Mouse (Mus musculus) retina, adult 2 months (tissue): ENCODE results near the gene Phf19.
A peak's percentile ranks its signal among the peaks of the same experiment; 100 is the strongest.

Source experiments
- DNase-seq: peaks from one replicate; pipeline ENCODE4 v3.0.0-alpha.2; 2012; ENCODE audit warnings: low read depth, low spot score

The Phf19 gene

DNA sequence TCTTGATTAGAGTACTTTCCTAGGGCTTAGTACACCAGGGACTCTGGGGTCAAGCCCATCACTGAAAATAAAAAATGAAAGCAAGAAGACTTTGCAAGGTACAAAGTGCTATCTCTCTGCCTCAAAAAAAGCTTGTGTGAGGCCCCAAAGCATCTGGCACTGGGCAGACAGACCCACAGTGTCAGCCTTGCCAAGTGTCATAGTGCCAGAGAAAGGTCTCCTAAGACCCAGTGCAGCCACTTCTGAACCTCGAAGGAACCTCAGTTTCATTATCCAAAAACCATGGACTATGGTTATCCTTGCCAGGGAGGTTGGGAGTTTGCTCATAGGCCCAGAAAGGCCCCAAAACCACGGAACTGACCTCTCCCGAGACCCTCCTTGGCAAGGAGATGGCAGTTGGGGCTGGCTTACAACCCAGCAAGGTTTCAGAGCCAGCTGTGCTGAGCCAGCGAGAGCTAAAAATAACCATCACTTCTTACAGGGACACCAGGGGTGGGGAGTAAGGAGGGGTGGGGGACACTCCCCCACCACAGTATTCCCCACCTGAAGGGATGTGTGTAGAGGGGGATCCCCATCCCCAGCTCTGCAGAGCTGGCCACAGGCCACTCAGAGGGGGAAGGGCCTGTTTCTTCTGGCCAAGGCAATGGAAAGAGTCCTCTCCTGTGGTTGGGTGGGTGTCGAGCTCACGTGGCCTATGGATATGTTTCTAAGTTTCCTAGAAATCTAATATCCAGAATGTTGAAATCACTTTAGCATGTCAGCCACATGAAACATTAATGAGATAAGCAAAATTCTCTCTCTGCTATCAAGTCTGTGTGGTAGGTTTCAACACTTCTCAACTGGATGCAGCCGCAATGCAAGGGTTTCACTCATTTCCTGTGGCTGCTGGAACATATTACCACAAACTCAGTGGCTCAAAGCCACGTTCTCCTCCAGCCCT, 24.7 kb upstream of the Phf19 start:
- no peak for DNase-seq

DNA sequence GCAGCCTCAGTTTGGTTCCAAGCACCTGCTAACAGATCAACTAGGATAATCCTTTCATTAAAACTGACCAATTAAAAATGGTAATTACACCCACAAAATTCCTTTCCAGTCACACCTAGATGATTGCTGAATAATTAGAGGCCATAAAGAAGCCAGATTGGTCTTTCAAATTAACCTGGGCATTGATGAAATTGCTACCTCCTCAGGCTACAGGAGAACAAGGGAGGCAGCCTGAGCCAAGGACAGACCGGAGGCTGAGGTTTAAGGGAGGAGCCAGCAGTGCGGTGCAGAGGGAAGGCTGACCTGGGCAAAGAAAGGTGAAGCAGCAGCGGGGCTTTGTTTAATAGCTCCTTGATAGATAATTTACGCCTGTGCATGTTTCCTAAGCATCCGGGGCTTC, 23.6 kb upstream of the Phf19 start:
- no peak for DNase-seq

DNA sequence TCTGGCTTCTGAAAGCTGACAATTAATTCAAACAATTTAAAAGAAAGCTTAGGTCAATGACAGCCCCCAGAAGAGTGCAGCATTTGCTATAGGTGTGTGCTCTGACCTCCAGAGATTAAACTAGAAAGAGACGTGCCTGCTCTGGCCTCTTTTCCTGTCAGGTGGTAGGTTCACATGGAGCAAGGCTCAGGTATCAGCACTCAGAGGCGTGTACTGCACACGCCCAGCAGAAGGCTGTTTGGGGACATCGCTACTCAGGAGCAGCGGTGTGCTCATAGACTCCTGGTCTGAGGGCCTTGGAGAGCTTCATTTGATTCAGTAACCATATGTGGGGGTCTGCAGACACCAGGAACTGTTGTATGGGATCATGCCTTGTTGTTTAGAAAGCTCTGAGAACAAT, 13.5 kb upstream of the Phf19 start:
- DNase-seq, result no peak

DNA sequence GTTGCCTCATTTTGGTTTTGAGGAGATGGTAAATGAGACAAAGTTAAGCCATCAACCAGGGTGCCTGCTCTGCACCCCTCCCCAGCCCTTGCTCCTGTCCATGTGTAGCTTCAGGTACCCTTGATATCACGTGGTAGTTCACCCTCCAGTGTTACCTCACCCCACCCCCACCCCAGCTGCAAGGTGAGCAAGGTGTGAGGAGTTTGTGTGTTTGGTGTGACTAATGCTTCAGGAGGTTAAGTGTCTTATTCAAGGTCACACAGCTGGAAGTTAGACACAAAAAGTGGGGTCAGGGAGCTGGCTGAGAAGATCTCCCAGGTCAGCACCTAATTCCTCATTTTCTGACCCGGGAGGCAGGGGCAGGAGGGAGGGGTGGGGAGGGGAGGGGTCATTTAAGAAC, 8.9 kb upstream of the Phf19 start:
- no peak for DNase-seq

DNA sequence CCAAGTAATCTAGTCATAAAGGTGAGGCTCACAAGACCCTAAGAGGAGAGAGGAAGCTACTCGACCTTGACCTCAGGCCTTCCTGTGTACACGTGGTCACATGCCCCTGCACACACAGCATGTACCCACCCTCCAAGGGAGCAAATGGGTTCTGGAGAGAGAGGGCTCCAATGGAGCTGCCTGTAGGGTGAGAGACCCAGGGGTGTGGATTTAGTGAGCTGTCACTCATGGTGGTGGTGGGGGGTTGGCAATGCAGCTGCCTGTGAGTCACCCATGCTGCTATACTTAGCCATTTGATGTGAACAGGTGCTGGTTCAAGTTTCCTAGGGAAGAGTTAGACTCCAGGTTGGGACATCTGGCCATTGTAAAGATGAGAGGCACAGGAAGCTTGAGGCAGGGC, 6.3 kb upstream of the Phf19 start:
- DNase-seq, result no peak

DNA sequence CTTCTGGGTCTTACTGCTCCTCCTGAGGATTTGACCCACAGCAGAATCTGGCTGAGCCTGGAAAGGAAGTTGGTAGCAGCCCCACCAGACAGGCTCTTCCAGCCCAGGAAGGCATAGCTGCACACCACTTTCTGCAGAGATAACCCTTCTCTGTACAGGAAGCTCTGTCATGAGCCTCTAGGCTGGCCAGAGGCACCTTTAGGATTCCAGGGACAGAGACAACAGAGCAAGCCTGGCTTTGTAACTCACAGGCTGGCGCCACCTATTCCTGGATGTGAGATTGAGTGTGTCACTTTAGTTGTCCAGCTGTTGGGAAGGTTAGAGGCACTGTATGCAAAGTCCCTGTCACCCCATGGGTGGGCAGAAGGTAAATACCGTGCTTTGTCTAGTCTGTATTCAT, 1.3 kb upstream of the Phf19 start:
- no peak for DNase-seq

DNA sequence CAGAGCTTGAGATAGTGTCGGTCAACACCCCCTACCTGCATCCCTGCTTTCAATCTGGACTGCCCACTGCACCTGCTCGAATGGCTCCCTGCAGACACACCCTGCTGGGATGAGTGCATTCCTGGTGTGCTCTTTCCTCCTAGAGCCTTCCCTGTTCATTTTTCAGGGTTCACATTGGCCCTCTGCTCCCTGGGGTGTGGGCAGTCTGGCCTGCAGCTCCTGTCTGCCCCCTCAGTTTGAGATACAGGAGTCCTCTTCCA, 927 bp upstream of the Phf19 start:
- DNase-seq, result no peak

DNA sequence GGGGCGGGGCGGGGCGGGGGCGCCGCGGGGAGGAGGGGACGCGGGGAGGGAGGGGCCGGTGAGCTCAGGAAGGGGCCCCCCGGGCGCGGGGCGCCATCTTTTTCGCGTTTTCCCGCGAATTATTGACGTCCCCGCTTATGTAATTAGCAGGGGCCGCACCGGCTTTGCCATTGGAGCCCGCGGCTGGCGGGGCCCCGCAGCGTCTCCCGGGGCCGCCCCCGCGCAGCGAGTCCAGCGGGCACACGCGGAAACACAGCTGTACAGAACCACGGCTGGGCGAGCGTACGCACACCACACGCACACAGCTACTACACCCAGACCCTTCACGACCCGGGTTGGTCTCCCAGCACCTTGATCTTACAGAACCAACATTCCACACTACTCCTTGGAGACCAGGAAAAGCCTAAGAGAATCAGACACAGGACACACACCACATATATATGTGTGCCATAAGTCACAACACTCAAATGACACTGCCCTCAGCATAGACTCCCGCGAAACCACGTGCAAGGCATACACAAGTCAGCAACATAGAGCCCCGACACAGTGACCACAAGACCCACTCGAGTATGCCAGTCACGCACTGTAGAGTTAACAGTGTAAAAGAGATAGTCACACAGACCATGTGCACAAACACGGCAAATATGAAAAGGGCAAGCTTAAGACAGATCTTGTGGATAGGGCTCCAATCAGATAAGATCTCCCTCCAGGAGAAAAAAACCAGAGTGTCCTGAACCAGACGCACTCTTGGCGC, 420 bp upstream of the Phf19 start:
- no peak for DNase-seq

DNA sequence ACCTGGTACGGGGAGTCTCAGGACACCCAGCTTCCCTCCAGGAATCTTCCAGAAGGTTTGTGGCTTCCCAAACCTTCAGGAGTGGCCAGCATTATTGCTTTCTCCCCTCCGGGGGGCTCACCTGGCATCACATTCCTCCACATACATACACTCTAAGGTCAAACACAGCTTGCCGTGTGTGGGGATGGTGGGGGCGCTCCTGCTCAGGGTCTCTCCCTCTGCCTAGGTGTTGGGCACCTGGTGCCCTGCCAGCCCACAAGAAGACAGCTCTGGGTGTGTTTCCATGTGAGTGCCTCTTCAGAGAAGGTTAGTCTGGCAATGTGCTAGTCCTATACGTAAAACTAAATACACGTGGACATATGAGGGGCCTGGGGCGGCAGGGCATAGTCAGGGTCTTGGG, 1.2 kb downstream of the Phf19 start:
- DNase-seq, result no peak

DNA sequence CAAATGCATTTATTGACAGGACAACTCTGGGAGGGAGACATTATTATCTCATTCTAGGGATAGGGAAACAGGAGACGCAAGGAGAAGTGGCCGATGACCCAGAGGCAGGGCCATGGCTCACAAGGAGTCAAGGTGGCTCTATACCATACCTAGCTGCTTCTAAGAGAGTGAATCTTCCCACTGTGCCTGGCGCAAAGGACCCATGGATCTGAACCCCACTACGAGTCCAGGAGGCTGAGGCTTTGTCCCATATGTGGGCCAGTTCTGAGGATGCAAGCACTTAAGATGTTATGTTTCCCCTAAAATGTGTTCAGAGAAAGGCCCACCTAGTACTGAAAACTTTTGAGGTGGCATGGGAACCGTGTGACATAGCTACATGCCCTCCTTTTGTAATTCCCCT, 2.0 kb downstream of the Phf19 start:
- DNase-seq, result no peak

DNA sequence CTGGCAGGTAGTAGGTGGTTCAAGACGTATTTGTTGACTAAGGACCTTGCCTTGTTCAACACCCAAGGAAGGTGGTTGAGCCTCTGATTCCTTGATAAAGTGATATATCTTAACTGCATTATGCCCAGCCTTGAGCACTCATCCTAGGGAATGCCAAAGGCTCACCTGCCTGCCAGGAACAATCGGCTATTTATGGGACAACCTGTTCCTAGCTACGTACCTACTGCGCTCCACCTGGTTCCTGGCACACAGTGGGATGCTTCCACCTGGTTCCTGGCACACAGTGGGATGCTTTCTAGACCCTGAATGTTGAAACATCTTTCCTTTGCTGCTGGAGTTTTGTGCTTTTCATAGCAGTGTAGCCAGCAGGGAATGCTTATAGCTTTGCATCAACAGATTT, 4.1 kb downstream of the Phf19 start:
- DNase-seq, result no peak

DNA sequence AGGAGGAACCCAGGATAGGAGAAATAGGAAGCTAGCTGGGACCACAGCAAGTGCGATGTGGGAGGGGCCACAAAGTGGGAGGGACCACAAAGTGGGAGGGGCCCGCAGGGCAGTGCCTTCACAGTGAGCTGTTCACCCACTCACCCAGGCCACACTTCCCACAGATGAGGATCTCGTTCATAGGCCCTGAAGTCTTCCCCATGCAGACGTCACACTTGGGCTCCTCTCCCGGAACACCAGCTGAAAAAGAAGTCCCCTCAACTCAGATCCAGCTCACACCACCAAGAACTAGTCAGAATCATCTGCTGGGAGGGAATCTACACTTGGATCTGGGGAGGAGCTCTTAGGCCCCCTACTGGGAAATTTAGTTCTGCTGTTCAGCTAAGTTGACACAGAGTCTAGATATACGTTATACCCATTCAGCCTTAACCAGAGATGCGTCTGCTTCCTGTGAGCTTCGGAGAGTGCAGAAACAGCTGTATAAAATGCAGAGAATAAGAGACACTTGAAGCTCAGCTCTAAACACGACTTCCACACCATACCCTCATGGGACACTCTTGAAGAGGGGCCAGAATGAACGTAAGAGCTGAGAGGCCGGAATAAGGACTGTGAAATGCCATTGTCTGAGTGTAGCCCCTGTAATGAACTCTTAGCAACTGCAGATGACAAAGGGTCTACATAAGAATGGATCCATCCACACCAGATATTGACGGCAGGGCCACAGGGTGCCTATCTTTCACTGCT, 6.8 kb downstream of the Phf19 start:
- DNase-seq, result no peak

DNA sequence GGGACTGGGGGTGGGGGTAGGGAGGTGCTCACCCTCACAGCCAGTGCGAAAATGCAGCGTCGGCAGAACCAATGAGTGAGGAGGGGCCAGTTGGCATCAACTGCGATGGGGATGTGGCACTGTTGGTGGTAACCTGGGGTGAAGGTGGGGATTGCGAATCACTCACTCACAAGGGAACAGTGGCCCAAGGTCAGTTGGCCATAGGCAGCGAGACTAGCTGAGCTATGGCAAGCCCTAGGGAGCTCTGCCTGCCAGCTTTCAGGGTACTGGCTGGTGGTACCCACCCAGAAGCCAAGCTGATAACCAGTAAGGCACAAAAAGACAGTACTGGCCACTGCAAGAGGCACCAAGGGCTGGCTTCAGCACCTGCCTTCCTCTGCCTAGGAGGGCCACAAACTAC, 7.4 kb downstream of the Phf19 start:
- no peak for DNase-seq

DNA sequence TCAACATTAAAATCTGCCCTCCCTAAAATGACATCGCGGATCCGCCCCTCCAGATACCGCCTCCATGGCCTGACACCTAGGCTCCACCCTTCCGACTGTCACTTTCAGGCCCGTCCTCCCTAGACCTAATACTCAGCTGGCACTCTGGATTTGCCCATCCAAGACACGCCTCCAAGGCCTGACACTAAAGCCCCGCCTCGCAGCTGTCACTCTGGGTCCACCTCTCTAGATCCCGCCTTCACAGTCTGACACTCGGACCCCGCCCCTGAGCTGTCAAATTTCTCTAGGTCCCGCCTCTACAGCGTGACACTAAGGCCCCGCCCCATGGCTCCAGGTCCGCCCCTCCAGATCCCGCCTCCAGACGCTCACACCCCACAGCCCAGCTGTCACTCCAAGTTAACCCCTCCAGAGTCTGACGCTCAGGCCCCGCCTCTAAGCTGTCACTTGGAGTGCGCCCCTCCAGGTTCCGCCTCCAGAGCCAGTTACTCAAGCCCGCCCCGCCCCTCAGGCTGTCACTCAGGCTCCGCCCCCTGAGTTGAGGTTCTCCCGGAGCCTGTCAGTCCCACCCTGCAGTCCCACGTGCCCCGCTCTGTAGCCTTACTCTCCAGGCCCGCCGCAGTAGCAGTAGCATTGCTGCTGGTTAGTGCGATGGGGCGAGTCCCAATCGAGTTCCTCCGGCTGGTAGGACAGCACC, 8.8 kb downstream of the Phf19 start:
- peak; percentile 98 for DNase-seq

DNA sequence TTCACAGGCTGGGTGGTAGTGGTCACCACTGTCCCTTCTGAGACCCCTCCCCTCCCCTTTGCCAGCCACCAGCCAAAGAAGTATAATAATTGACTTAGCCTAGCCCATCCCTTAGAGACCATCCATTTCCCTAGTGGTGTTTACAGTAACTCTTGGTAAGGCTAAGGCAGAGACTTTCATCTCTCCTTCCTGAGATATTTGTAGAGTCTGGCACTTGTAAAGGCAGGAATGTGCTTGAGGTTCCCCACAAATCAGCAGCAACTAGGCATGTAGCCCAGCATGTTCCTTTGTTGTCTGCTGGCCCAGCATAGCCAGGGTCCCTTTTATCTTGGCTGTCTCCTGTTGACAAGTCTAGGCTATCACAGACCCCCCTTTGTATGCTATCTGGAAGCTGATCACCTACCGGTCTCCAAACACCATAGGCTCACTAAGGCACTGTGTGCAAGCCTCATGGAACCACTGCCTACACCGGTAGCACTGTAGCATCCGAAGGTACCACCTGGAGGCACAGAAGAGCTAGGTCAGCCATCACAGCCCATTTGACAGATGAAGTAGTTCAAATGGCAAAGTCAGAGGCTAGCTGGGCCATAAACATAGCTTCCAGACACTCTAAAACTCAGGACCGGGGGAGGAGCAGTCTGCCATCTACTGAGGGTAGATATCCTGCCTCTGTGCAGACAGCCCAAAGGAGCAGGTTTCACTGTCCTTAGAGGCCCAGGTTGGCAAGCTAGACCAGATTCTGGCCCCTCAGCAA, 10.0 kb downstream of the Phf19 start:
- DNase-seq, result no peak

DNA sequence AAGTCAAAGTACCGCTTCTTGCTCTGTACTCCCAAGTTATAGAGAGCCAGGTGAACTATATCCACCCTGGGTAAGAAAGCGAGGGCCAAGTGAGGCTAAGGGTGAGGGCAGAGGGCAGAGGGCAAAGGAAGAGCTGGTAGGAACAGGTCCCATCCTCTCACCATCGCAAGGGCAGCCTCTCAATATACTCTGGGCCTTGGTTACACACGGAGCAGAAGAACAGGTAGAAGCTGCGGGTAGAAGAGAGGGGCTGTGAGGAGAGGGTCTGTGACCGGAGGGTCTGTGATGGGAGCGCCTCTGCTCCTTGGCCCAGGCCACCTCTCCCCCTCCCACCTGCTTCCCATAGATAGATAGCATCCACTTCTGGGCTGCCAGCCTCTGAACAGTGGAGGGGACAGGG, 10.6 kb downstream of the Phf19 start:
- no peak for DNase-seq

DNA sequence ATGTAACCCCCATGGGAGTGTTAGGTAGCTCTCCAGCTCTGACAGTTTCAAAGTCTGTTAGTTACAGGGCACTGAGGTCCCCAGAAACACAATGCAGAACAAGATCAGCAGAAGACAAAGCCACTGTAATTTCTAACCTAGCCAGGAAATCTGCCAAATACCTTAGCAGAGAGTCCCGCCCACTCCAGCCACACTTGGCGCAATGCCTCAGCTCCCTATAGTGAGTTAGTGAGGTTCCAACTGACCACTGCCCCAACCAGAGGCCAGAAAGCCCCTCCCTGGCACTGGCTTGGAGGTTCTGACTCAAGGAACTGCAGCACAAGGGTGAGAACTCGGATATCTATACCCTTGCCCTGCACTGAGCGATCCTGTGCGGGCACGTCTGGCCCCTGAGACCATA, 11.1 kb downstream of the Phf19 start:
- DNase-seq, result no peak

DNA sequence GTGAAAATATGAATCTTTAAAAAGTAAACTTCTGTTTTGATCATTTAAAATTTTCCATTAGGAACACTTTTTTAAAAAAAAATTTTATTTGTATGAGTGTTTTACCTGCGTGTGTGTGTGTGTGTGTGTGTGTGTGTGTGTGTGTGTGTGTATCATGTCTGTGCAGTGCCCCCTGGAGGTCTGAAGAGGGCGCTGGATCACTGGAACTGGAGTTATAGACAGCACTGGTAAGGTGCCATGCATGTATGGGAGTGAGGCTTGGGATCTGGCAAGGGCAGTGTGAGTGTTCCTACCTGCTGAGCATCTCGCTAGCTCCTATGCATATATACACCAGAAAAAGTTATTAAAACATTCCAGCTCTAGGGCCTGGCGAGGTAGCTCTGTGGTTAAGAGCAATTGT, 12.1 kb downstream of the Phf19 start:
- no peak for DNase-seq

DNA sequence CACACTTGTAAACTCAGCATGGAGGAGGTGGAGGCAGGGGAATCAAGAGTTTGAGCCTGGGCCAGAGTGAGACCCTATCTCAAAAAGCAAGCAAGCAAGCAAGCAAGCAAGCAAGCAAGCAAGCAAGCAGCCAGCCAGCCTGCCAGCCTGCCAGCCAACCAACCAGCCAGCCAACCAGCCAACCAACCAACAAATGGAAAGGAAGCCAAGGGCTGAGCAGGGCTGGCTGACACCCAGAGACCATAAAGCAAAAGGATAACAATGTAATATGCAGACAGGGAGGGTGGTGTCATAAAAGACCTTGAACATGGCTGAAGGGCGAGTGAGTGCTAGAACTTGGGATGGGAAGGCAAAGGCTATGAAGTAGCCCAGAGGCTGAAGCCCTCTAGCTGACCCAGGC, 13.4 kb downstream of the Phf19 start:
- DNase-seq, result no peak

DNA sequence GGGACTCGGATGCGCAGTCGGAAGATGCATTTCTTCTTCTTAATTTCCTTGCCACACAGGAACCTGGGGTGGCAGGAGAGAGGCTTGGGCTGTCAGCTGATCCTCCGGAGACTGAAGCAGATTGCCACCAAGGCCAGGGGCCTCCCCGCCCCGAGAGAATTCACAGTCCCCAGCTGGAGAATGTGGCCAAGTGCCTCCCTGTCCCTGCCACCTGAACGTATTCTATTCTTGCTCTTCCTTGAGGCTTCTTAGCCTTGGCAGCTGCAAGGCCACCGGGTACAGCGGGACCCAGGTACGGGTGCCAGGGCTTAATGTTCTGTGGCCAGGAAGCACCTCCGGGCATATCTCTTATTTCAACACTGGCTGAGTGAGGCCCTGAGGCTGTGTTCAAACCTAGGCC, 14.1 kb downstream of the Phf19 start:
- no peak for DNase-seq

DNA sequence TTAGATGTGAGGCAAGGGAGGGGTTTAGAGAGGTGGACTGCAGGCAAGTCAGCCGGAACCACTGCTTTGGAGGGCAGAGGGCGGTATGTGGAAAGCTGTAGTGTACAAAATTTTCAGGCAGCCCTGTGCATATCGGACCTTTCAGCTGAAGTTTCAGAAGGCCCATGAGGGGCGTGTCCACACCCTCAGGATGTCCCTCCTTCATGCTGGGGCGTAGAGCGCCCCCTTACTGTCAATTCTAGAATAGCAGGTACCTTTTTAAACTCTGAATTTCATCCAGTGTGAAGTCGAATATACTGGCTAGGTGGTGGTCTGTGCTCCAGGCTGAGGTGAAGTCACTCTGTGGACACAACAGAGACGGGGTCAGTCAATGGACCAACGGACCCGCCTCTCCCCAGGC, 16.0 kb downstream of the Phf19 start:
- DNase-seq, result no peak
